Mouse (Mus musculus): ENCODE data around the gene Igf1r. TPM values are rescaled to one million over a fixed set of nuclear protein-coding genes. Genes with fewer than 3 reads are reported as not detected.
"Not testable (repeated sequence)": the region's sequence is repeated elsewhere in the genome, so short reads cannot be mapped to it uniquely, and the experiment has no call there.

Gene Igf1r
- polyA plus RNA-seq, 1 experiment from 2014 or later = 28.5 TPM

GRCm38 (mm10) chr7:68279481-68279880, 326.9 kb downstream of the Igf1r start:
- no peak overlapping the region for H3K4me2 ChIP-seq (ENCODE audit: low read depth, low read length)
- no peak for ATAC-seq (ENCODE audit: low read depth)
- H3K4me3 ChIP-seq (ENCODE audit: low read depth, low read length) = no peak overlapping the region
- WGBS = 88% methylated on average over 7 of the region's 7 CpGs
- peaks cover 3% of the 10 kb centered on the region; the same call in 1 of the 2 replicates for H3K27me3 ChIP-seq (ENCODE audit: control insufficient read depth, insufficient read depth, low read length)
- no peaks in the 10 kb centered on the region for H3K36me3 ChIP-seq (ENCODE audit: control insufficient read depth, insufficient read depth, low read length)
- H3K4me1 ChIP-seq (ENCODE audit: control insufficient read depth, insufficient read depth, low read length) = peaks cover 7% of the 10 kb centered on the region
- H3K27ac ChIP-seq (ENCODE audit: low read depth, low read length) = no peak overlapping the region
- H3K9ac ChIP-seq (replicated peaks; ENCODE audit: low read depth, low read length) = no peak overlapping the region
- H3K9me3 ChIP-seq (ENCODE audit: control insufficient read depth, low read length) = no peaks in the 10 kb centered on the region

DNA sequence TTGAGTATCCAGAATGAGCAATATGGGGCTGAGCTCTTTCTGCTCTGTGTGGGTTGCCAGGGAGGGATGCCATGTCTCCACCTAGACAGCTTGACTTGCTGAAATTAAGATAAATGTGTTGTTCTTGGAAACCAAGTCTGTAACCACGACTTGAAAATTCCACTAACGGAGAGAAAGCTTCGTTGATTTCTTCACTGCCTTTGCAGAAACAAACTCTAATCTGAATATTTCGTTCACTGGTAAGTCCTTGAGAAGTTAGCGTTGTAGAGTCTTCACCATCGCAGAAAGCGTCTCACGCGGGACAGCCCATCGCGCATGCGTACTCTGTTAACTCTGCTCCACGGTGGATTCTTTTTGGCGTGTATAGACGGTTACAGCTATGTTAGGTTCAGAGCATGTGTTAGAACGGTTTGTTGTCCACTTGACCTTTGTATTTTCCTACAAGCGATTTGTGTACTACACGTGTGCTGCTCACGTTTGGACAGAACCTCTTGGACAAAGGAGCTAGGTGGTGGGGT, 327.8 kb downstream of the Igf1r start:
- 92% methylated on average over 19 of the region's 19 CpGs for WGBS
- Histone ChIP-seq H3K27ac (ENCODE audit: low read depth, low read length) (no peak overlapping the region), H3K4me1 (ENCODE audit: control insufficient read depth, insufficient read depth, low read length) (peaks cover 7% of the 10 kb centered on the region)

DNA sequence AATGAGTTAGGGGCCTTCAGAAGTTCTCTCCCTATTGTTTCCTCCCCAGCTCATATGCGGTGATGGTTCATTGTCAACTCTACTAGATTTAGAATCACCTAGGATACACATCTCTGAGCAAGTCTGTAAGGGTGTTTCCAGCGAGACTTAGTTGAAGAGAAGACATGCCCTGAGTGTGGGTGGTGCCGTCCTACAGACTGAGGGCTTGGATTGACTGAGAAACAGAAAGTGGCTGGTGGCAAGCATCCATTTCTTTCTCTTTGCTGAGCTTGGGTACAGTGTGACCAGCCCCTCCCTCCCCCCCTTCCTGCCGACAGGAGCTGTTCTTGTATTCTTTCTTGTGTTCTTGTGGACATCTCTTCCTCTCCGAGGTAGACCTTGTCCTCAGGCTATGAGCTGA, 328.7 kb downstream of the Igf1r start:
- Histone ChIP-seq H3K4me2 (ENCODE audit: low read depth, low read length) (no peak overlapping the region), H3K9ac (replicated peaks; ENCODE audit: low read depth, low read length) (no peak overlapping the region), H3K27ac (ENCODE audit: low read depth, low read length) (no peak overlapping the region), H3K27me3 (ENCODE audit: control insufficient read depth, insufficient read depth, low read length) (peaks cover 2% of the 10 kb centered on the region; the same call in 1 of the 2 replicates), H3K4me3 (ENCODE audit: low read depth, low read length) (no peak overlapping the region), H3K9me3 (ENCODE audit: control insufficient read depth, low read length) (no peaks in the 10 kb centered on the region), H3K4me1 (ENCODE audit: control insufficient read depth, insufficient read depth, low read length) (no peaks in the 10 kb centered on the region; the same call in 1 of the 2 replicates), H3K36me3 (ENCODE audit: control insufficient read depth, insufficient read depth, low read length) (no peaks in the 10 kb centered on the region)
- WGBS = 81% methylated on average over 5 of the region's 5 CpGs
- no peak for ATAC-seq (ENCODE audit: low read depth)

More for the DNA sequence above, 327.8 kb downstream of the Igf1r start:
- Histone ChIP-seq H3K4me2 (ENCODE audit: low read depth, low read length) (no peak overlapping the region), H3K36me3 (ENCODE audit: control insufficient read depth, insufficient read depth, low read length) (no peaks in the 10 kb centered on the region), H3K9ac (replicated peaks; ENCODE audit: low read depth, low read length) (no peak overlapping the region), H3K9me3 (ENCODE audit: control insufficient read depth, low read length) (no peaks in the 10 kb centered on the region), H3K27me3 (ENCODE audit: control insufficient read depth, insufficient read depth, low read length) (peaks cover 3% of the 10 kb centered on the region; the same call in 1 of the 2 replicates), H3K4me3 (ENCODE audit: low read depth, low read length) (no peak overlapping the region)
- no peak for ATAC-seq (ENCODE audit: low read depth)

DNA sequence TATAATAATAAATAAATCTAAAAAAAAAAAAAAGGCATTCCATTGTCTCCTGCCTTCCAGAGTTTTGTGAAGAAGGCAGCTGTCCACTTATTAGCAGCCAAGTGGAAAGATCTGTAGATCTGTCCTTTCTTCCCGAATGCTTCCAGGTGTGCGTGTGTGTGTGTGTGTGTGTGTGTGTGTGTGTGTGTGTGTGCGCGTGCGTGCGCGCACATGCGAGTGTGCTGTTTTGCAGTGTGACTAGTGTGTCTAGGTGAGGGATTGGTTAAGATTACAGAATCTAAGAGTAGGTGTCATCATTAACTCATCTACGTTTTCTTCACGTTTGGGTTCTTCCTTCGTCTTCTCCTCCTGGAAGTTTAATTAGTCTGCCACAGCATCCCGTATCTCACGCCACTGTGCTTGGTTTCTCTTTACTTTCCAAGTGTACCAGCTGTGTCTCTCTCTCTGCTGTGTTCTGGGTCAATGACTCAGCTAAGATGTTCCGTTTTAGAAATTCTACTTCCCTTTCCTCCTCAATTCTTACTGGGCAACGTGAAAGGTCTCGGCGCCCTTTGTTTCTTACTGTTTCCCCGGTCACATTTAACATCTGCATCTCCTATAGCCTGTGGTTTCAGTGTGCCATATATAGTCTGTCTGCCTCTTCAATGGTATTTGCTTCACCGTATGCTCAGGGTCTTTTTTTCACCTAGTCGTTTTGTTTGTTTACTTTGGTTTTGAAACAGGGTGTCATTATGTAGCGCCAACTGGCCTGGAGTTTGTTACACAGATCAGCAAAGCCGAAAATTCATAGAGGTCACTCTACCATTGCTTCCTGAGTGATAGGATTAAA, 329.9 kb downstream of the Igf1r start:
- Histone ChIP-seq H3K4me1 (ENCODE audit: control insufficient read depth, insufficient read depth, low read length) (no peaks in the 10 kb centered on the region), H3K27ac (ENCODE audit: low read depth, low read length) (no peak overlapping the region), H3K36me3 (ENCODE audit: control insufficient read depth, insufficient read depth, low read length) (no peaks in the 10 kb centered on the region), H3K27me3 (ENCODE audit: control insufficient read depth, insufficient read depth, low read length) (no peaks in the 10 kb centered on the region), H3K9me3 (ENCODE audit: control insufficient read depth, low read length) (no peaks in the 10 kb centered on the region), H3K4me2 (ENCODE audit: low read depth, low read length) (no peak overlapping the region), H3K4me3 (ENCODE audit: low read depth, low read length) (no peak overlapping the region), H3K9ac (replicated peaks; ENCODE audit: low read depth, low read length) (no peak overlapping the region)
- WGBS = 88% methylated on average over 22 of the region's 22 CpGs
- no peak for ATAC-seq (ENCODE audit: low read depth)

DNA sequence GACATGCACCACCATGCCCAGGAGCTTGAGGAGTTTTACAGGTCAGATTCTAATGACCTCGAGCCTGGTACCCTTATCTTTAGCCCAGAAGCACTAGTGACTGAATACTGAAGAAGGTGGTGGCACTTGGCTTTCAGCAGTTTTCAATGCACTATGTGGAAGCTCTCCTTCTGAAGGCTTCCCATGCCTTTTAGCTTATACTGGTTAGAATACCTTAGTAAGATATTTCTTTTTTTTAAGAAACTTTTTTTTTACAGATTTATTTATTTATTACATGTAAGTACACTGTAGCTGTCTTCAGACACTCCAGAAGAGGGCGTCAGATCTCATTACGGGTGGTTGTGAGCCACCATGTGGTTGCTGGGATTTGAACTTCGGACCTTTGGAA, 330.5 kb downstream of the Igf1r start:
- not testable (repeated sequence) for H3K9me3 ChIP-seq (ENCODE audit: control insufficient read depth, low read length); H3K36me3 ChIP-seq (ENCODE audit: control insufficient read depth, insufficient read depth, low read length); H3K27ac ChIP-seq (ENCODE audit: low read depth, low read length); H3K4me3 ChIP-seq (ENCODE audit: low read depth, low read length); H3K4me1 ChIP-seq (ENCODE audit: control insufficient read depth, insufficient read depth, low read length); H3K9ac ChIP-seq (replicated peaks; ENCODE audit: low read depth, low read length); H3K4me2 ChIP-seq (ENCODE audit: low read depth, low read length); H3K27me3 ChIP-seq (ENCODE audit: control insufficient read depth, insufficient read depth, low read length); ATAC-seq (ENCODE audit: low read depth)
- 89% methylated on average over 4 of the region's 4 CpGs for WGBS

Other genes with a start within 250 kb of the Igf1r start
- 4.0 and 9.9 TPM in 2 replicates for gene Synm, start 193.1 kb upstream of the Igf1r start, polyA plus RNA-seq (2014; fragmentation: Nextera tagmentation; extraction: Ambion mirVana)

Data from neural tube, embryonic 14.5 days (tissue).